Mouse (Mus musculus): ENCODE data around the gene Il12rb1.

GRCm38 (mm10) chr8:70775227-70775626 is 33.0 kb upstream of the Il12rb1 start:
- TF ChIP-seq POLR2A (IDR thresholded peaks at IDR 0.05; ENCODE audit: insufficient read depth, low read depth, low read length) (no peak), CTCF (IDR thresholded peaks at IDR 0.05) (no peak)
